Mouse (Mus musculus) forebrain, embryonic 12.5 days (tissue): ENCODE data around the gene Minos1. TPM values are rescaled to one million over a fixed set of nuclear protein-coding genes. Genes with fewer than 3 reads are reported as not detected.

Experiments
- ATAC-seq: fragments of 200-750 bp; cut with Nextera tagmentation; 2 replicates; pipeline ENCODE4 v1.8.0; 2017; ENCODE audit warnings: moderate TSS enrichment; ENCODE audit not compliant: low FRiP score
- H3K27ac ChIP-seq: fragments of 300-500 bp; sonication (generic); 2 replicates; pipeline ENCODE4 v1.5.1; 2016; ENCODE audit warnings: mild to moderate bottlenecking
- H3K27me3 ChIP-seq: fragments of 300-500 bp; sonication (generic); 2 replicates; pipeline ENCODE4 v1.6.1; 2016; ENCODE audit warnings: mild to moderate bottlenecking
- H3K36me3 ChIP-seq: fragments of 300-500 bp; sonication (generic); replicated peaks from 2 replicates; pipeline ENCODE4 v1.6.1; 2016; ENCODE audit warnings: mild to moderate bottlenecking
- H3K4me1 ChIP-seq: fragments of 300-500 bp; sonication (generic); 2 replicates; pipeline ENCODE4 v1.6.1; 2016
- H3K4me2 ChIP-seq: fragments of 300-500 bp; sonication (generic); 2 replicates; pipeline ENCODE4 v1.6.1; 2016; ENCODE audit warnings: mild to moderate bottlenecking, moderate library complexity
- H3K4me3 ChIP-seq: fragments of 300-500 bp; sonication (generic); replicated peaks from 2 replicates; pipeline ENCODE4 v1.5.1; 2016; ENCODE audit warnings: mild to moderate bottlenecking
- H3K9ac ChIP-seq: fragments of 300-500 bp; sonication (generic); 2 replicates; pipeline ENCODE4 v1.6.1; 2016; ENCODE audit warnings: mild to moderate bottlenecking
- H3K9me3 ChIP-seq: fragments of 300-500 bp; sonication (generic); 2 replicates; pipeline ENCODE4 v1.6.1; 2016
- WGBS: fragments of 180-500 bp; shearing (Covaris S2); methylation state at CpG from one replicate; pipeline ENCODE4 v1.1.7; 2016; 5-methylcytosine and 5-hydroxymethylcytosine counted together
- polyA plus RNA-seq: library from polyadenylated mRNA; unstranded; fragments of >200 nt; fragmentation: Nextera tagmentation; extraction: Ambion mirVana; gene quantifications from 2 replicates; pipeline ENCODE4 v1.2.1, GENCODE M21; 2016

Minos1 gene
- polyA plus RNA-seq, 1 experiment from 2014 or later, result 416 TPM

GRCm38 (mm10) chr4:139136011-139136410 is 5.1 kb upstream of the Minos1 start:
- Histone ChIP-seq H3K4me3 (no peak overlapping the region), H3K9me3 (no peaks in the 10 kb centered on the region), H3K9ac (no peak overlapping the region), H3K36me3 (no peaks in the 10 kb centered on the region), H3K4me2 (no peak overlapping the region), H3K27me3 (no peaks in the 10 kb centered on the region), H3K4me1 (peaks cover 5% of the 10 kb centered on the region), H3K27ac (no peak overlapping the region)
- ATAC-seq, result no peak
- 81% methylated on average over 2 of the region's 2 CpGs for WGBS

GRCm38 (mm10) chr4:139133109-139133508 is 2.2 kb upstream of the Minos1 start:
- no peak for ATAC-seq
- H3K9me3 ChIP-seq, result no peaks in the 10 kb centered on the region
- no peaks in the 10 kb centered on the region for H3K27me3 ChIP-seq
- no peak overlapping the region for H3K4me2 ChIP-seq
- H3K4me1 ChIP-seq, result peaks cover 24% of the 10 kb centered on the region
- H3K27ac ChIP-seq, result no peak overlapping the region
- 83% methylated on average over 5 of the region's 5 CpGs for WGBS
- no peak overlapping the region for H3K9ac ChIP-seq
- H3K4me3 ChIP-seq, result no peak overlapping the region
- no peaks in the 10 kb centered on the region for H3K36me3 ChIP-seq

DNA sequence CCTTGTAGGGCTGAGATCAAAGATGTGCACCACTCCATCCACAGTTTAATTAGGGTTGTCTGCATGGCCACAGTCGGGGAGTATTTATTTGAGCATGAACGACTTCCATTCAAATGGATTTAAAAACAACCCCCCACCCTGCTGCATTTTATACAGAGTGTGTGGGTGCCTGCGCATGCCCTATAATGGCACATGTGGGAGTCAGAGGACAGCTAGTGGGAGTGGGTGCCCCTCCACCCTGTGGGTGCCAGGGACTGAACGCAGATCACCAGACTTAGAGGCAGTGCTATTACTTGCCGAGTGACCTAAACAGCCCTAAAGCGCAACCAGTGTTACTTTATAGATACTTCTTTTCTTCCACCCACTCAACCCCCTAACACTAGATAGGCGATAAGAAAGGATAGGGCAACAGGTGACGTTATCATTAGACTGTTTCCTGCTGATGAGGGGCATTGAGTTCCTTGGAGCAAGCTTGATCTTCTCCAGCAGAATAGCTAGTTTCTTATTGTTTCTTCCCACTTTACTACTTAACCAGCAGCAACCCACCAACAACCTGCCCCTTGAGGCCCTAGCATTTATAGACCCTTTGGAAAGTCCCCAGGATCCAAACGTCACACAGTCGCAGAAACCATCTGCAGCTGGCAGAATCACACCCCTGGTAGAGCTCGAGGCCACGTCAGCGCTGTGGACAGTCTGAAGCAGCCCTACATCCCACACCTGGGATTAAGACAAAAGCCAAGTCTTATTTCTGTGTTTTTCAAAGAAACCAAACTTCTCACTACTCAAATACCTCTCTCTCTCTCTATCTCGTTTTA is 1.2 kb upstream of the Minos1 start:
- Histone ChIP-seq H3K4me1 (peaks cover 25% of the 10 kb centered on the region), H3K27me3 (no peaks in the 10 kb centered on the region), H3K4me2 (peak overlapping the region; percentile 95), H3K27ac (no peak overlapping the region), H3K9ac (no peak overlapping the region), H3K36me3 (no peaks in the 10 kb centered on the region), H3K4me3 (no peak overlapping the region), H3K9me3 (no peaks in the 10 kb centered on the region)
- ATAC-seq, result no peak
- WGBS, result 84% methylated on average over 14 of the region's 14 CpGs

- peak overlapping the region; percentile 98 for H3K4me3 ChIP-seq
- H3K9me3 ChIP-seq, result no peaks in the 10 kb centered on the region
- no peaks in the 10 kb centered on the region for H3K27me3 ChIP-seq
- peaks cover 25% of the 10 kb centered on the region for H3K4me1 ChIP-seq
- ATAC-seq, result peak; percentile 53; the same call in 1 of the 2 replicates
- peak overlapping the region; percentile 95 for H3K4me2 ChIP-seq
- peaks cover 6% of the 10 kb centered on the region; the same call in 1 of the 2 replicates for H3K36me3 ChIP-seq
- peak overlapping the region; percentile 87 for H3K9ac ChIP-seq
- 2% methylated on average over 56 of the region's 57 CpGs for WGBS
- H3K27ac ChIP-seq, result peak overlapping the region; percentile 89
Measured at GRCm38 (mm10) chr4:139129806-139130700, 860 bp downstream of the Minos1 start.

DNA sequence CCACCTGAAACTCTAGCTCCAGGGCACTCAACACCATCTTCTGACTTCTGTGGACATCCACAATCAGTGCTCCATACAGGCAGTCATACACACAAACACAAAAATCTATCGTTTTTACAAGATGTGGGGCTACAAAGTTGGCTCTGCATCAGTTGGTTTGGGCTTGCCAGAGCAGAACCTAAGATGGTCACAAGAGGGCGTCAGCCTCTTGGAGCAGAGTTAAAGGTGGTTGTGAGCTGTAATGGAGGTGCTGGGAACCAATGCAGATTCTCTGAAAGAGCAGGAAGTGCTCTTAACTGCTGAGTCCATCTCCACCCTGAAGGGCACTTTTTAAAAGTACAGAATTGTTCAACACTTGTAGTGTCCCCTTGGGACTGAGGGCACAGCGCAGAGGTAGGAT is 4.4 kb downstream of the Minos1 start:
- no peak for ATAC-seq
- Histone ChIP-seq H3K4me2 (no peak overlapping the region), H3K36me3 (peaks cover 6% of the 10 kb centered on the region; the same call in 1 of the 2 replicates), H3K4me3 (no peak overlapping the region), H3K27me3 (no peaks in the 10 kb centered on the region), H3K9me3 (no peaks in the 10 kb centered on the region), H3K27ac (no peak overlapping the region), H3K9ac (no peak overlapping the region), H3K4me1 (peaks cover 20% of the 10 kb centered on the region)
- WGBS, result 97% methylated on average over 3 of the region's 3 CpGs

- ATAC-seq, result no peak
- H3K4me1 ChIP-seq, result peaks cover 17% of the 10 kb centered on the region
- H3K27ac ChIP-seq, result no peak overlapping the region
- H3K9me3 ChIP-seq, result no peaks in the 10 kb centered on the region
- H3K36me3 ChIP-seq, result peaks cover 6% of the 10 kb centered on the region; the same call in 1 of the 2 replicates
- no peak overlapping the region for H3K4me3 ChIP-seq
- WGBS, result 94% methylated on average over 6 of the region's 6 CpGs
- no peaks in the 10 kb centered on the region for H3K27me3 ChIP-seq
- no peak overlapping the region for H3K9ac ChIP-seq
- no peak overlapping the region for H3K4me2 ChIP-seq
Measured at GRCm38 (mm10) chr4:139124940-139125339, 6.0 kb downstream of the Minos1 start.

- no peak for ATAC-seq
- Histone ChIP-seq H3K9ac (no peak overlapping the region), H3K27me3 (no peaks in the 10 kb centered on the region), H3K4me3 (no peak overlapping the region), H3K9me3 (no peaks in the 10 kb centered on the region), H3K36me3 (peaks cover 6% of the 10 kb centered on the region; the same call in 1 of the 2 replicates), H3K4me2 (no peak overlapping the region), H3K4me1 (no peaks in the 10 kb centered on the region; the same call in 1 of the 2 replicates), H3K27ac (no peak overlapping the region)
- 94% methylated on average over 4 of the region's 4 CpGs for WGBS
Measured at GRCm38 (mm10) chr4:139122557-139122956, 8.4 kb downstream of the Minos1 start.

DNA sequence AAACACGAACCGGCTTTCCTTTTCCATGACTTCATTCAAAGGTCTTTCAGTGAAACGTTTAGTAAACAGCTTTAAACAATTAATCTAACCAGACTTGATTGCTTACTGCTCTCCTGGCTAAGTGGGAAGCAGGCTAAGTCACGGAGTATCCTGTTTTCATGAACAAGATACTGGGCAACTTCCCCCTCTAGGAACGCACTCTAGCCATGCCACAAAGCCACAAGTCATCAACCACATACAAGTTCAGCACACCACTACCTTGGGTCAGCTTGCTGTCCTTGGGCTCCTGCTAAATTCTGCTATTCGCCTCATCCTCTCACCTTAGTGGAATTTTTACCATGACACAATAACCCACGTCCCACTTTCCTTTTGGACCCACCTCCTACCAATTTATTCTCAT is 9.9 kb downstream of the Minos1 start:
- WGBS, result 80% methylated on average over 7 of the region's 7 CpGs
- no peak for ATAC-seq
- Histone ChIP-seq H3K36me3 (no peaks in the 10 kb centered on the region), H3K27me3 (no peaks in the 10 kb centered on the region), H3K4me2 (no peak overlapping the region), H3K4me1 (peaks cover 6% of the 10 kb centered on the region; the same call in 1 of the 2 replicates), H3K4me3 (no peak overlapping the region), H3K27ac (no peak overlapping the region), H3K9ac (no peak overlapping the region), H3K9me3 (no peaks in the 10 kb centered on the region)

GRCm38 (mm10) chr4:139120281-139120814 is 10.6 kb downstream of the Minos1 start:
- ATAC-seq, result no peak

GRCm38 (mm10) chr4:139116356-139117063 is 14.4 kb downstream of the Minos1 start:
- Histone ChIP-seq H3K4me1 (peaks cover 17% of the 10 kb centered on the region), H3K9ac (no peak overlapping the region), H3K27ac (0 out of 2 replicates have a peak overlapping the region, but pooled peaks have one; percentile 6), H3K27me3 (no peaks in the 10 kb centered on the region), H3K4me2 (no peak overlapping the region), H3K4me3 (no peak overlapping the region), H3K36me3 (no peaks in the 10 kb centered on the region), H3K9me3 (no peaks in the 10 kb centered on the region)
- no peak for ATAC-seq
- 72% methylated on average over 3 of the region's 3 CpGs for WGBS

More at GRCm38 (mm10) chr4:139120281-139120814, 10.6 kb downstream of the Minos1 start:
- H3K4me1 ChIP-seq, result peaks cover 6% of the 10 kb centered on the region; the same call in 1 of the 2 replicates
- no peaks in the 10 kb centered on the region for H3K36me3 ChIP-seq
- H3K27me3 ChIP-seq, result no peaks in the 10 kb centered on the region
- H3K27ac ChIP-seq, result no peak overlapping the region
- H3K4me2 ChIP-seq, result no peak overlapping the region
- no peak overlapping the region for H3K4me3 ChIP-seq
- H3K9me3 ChIP-seq, result no peaks in the 10 kb centered on the region
- WGBS, result 95% methylated on average over 4 of the region's 4 CpGs
- no peak overlapping the region for H3K9ac ChIP-seq

GRCm38 (mm10) chr4:139115721-139116120 is 15.2 kb downstream of the Minos1 start:
- Histone ChIP-seq H3K36me3 (no peaks in the 10 kb centered on the region), H3K4me3 (no peak overlapping the region), H3K4me2 (no peak overlapping the region), H3K9me3 (no peaks in the 10 kb centered on the region), H3K9ac (no peak overlapping the region), H3K27me3 (no peaks in the 10 kb centered on the region), H3K27ac (no peak overlapping the region), H3K4me1 (peaks cover 23% of the 10 kb centered on the region)
- no peak for ATAC-seq
- WGBS, result 80% methylated on average over 5 of the region's 5 CpGs
